Mouse (Mus musculus): Measurements from ENCODE around the gene Cuedc1. TPM values are rescaled to one million over a fixed set of nuclear protein-coding genes. Genes with fewer than 3 reads are reported as not detected.

The Cuedc1 gene
- polyA plus RNA-seq, 1 experiment from 2014 or later: 3.4 TPM

DNA sequence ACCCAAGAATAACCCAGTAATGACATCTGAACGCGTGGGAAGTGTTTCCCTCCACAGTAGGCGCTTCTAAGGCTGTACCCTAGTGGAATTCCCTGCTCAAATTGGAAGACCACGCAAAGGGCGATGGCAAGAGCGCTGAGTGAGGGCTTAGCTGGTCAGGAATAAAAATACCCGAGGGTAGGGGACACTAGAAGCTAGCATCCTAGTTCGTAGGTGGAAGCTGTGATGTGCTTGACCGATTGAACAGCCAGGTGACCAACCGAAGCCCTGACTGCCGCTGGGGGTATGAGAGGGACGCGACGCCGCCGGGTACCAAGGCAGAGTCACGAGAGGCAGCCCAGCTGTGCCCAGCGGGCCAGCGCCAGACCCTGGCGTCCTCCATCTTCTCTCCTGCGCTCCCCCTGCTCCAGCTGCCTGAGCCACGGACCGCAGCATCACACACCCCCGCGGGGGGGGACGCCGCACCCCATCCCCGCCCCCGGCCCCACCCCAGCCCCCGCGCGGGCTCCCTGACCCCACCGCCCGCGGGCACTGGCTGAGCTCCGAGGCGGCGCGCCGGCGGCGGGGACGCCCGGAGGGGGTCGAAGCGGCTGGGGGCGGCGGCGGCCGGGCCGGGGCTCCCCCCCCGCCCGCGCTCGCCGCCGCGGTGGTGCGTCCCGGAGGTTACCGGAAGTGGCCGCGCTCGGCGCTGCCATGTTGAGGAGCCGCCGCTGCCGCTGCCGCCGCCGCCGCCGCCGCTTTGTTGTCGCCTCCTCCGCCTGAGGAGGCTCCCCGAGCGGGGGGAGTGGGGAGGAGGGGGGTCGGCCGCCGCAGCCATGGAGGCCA, 30.1 kb upstream of the Cuedc1 start, which contains the start of gene Vezf1:
Gene Vezf1, plus strand, starts transcription at position 694 of the 825 bp plus-strand sequence.
- peak; percentile 84 for ATAC-seq
- Histone ChIP-seq H3K4me2 (peak within 1 kb of the TSS; percentile 91), H3K4me3 (peak within 1 kb of the TSS; percentile 95), H3K27me3 (replicated peaks) (no peaks in the 10 kb centered on the region), H3K9me3 (replicated peaks) (no peaks in the 10 kb centered on the region), H3K9ac (peak within 1 kb of the TSS; percentile 91), H3K36me3 (peaks cover under 1% of the 10 kb centered on the region; the same call in 1 of the 2 replicates), H3K27ac (peak within 1 kb of the TSS; percentile 94), H3K4me1 (peaks cover 45% of the 10 kb centered on the region)
- under 1% methylated on average over 39 of the region's 81 CpGs for WGBS (ENCODE audit: insufficient replicate concordance)

- WGBS (ENCODE audit: insufficient replicate concordance): 2% methylated on average over 79 of the region's 92 CpGs
- Histone ChIP-seq H3K4me3 (peak overlapping the region; percentile 95), H3K9ac (peak overlapping the region; percentile 91), H3K4me2 (peak overlapping the region; percentile 91), H3K36me3 (peaks cover 9% of the 10 kb centered on the region), H3K27ac (peak overlapping the region; percentile 94), H3K4me1 (peaks cover 53% of the 10 kb centered on the region), H3K9me3 (replicated peaks) (no peaks in the 10 kb centered on the region), H3K27me3 (replicated peaks) (no peaks in the 10 kb centered on the region)
- ATAC-seq: peak; percentile 83
Measured at GRCm38 (mm10) chr11:88068411-88069245, 29.2 kb upstream of the Cuedc1 start.

DNA sequence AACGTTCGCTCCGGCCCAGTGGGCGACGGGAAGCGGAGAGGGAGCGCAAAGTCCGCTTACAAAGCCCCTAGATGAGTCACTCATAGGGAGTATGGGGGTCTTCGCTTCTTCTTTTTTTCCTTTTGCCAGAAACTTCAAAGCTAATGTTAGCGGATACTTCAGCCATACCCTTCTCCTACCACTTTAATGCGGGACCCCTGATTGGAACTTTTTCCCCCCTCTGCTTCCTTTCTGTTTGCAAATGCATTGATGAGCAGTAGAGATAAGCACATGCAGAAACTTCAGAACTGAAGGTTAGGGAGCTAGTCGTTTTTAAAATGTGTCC, 28.6 kb upstream of the Cuedc1 start:
- Histone ChIP-seq H3K36me3 (peaks cover 15% of the 10 kb centered on the region), H3K4me3 (peak overlapping the region; percentile 95), H3K4me2 (peak overlapping the region; percentile 91), H3K27me3 (replicated peaks) (no peaks in the 10 kb centered on the region), H3K27ac (peak overlapping the region; percentile 94), H3K4me1 (peaks cover 54% of the 10 kb centered on the region), H3K9ac (peak overlapping the region; percentile 91), H3K9me3 (replicated peaks) (no peaks in the 10 kb centered on the region)
- ATAC-seq: no peak
- under 1% methylated on average over 12 of the region's 12 CpGs for WGBS (ENCODE audit: insufficient replicate concordance)

GRCm38 (mm10) chr11:88070392-88070791, 27.5 kb upstream of the Cuedc1 start:
- no peak overlapping the region for H3K27ac ChIP-seq
- peaks cover 26% of the 10 kb centered on the region for H3K36me3 ChIP-seq
- peak overlapping the region; percentile 15; the same call in 1 of the 2 replicates for H3K4me3 ChIP-seq
- no peak for ATAC-seq
- H3K9ac ChIP-seq: no peak overlapping the region; the same call in 1 of the 2 replicates
- H3K4me1 ChIP-seq: peaks cover 54% of the 10 kb centered on the region
- no peaks in the 10 kb centered on the region for H3K27me3 ChIP-seq (replicated peaks)
- peak overlapping the region; percentile 91 for H3K4me2 ChIP-seq
- H3K9me3 ChIP-seq (replicated peaks): no peaks in the 10 kb centered on the region
- 53% methylated on average over 4 of the region's 4 CpGs for WGBS (ENCODE audit: insufficient replicate concordance)

GRCm38 (mm10) chr11:88071113-88071512, 26.7 kb upstream of the Cuedc1 start:
- H3K4me1 ChIP-seq: peaks cover 54% of the 10 kb centered on the region
- 80% methylated on average over 5 of the region's 5 CpGs for WGBS (ENCODE audit: insufficient replicate concordance)

DNA sequence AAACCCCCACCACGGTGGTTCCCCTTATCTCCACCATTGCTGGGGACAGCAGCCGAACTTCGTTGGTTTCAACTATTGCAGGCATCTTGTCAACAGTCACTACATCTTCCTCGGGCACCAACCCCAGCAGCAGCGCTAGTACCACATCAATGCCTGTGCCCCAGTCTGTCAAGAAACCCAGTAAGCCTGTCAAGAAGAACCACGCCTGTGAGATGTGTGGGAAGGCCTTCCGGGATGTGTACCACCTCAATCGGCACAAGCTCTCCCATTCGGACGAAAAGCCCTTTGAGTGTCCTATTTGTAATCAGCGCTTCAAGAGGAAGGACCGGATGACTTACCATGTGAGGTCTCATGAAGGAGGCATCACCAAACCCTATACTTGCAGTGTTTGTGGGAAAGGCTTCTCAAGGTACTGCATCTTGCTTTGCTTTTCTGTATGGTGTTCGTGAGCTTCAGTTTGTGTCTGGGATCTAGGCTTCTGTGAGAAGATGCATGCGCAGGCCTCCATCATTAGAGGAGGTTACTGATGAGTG, 24.4 kb upstream of the Cuedc1 start:
- Histone ChIP-seq H3K27me3 (replicated peaks) (no peaks in the 10 kb centered on the region), H3K9ac (no peak overlapping the region), H3K4me3 (no peak overlapping the region), H3K4me2 (no peak overlapping the region), H3K27ac (no peak overlapping the region), H3K36me3 (peaks cover 54% of the 10 kb centered on the region), H3K9me3 (replicated peaks) (no peaks in the 10 kb centered on the region), H3K4me1 (peaks cover 49% of the 10 kb centered on the region)
- no peak for ATAC-seq
- WGBS (ENCODE audit: insufficient replicate concordance): 68% methylated on average over 14 of the region's 14 CpGs

More at GRCm38 (mm10) chr11:88071113-88071512, 26.7 kb upstream of the Cuedc1 start:
- peaks cover 33% of the 10 kb centered on the region for H3K36me3 ChIP-seq
- no peak overlapping the region for H3K27ac ChIP-seq
- H3K4me3 ChIP-seq: no peak overlapping the region
- no peak overlapping the region for H3K9ac ChIP-seq
- H3K4me2 ChIP-seq: peak overlapping the region; percentile 91
- no peaks in the 10 kb centered on the region for H3K9me3 ChIP-seq (replicated peaks)
- ATAC-seq: no peak
- H3K27me3 ChIP-seq (replicated peaks): no peaks in the 10 kb centered on the region

DNA sequence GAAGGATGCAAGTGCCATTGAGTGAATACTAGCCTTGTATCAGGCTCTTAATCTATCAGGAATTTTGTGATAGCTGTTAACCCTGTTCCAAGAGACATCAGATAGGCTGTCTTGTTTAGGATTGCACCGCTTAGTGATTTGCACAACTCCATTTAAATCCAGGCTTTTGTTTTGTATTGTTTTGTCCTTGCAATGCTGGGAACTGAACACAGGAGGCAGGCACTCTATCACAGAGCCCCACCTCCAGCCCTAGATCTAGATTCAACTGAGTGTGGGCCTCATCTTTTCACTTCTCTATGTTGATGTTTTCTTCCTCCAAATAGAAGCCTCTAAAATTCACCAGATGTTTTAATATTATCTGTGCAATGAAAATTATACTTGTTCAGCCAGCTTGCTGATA, 22.2 kb upstream of the Cuedc1 start:
- H3K27me3 ChIP-seq (replicated peaks): no peaks in the 10 kb centered on the region
- no peak for ATAC-seq
- H3K27ac ChIP-seq: no peak overlapping the region
- peaks cover 32% of the 10 kb centered on the region for H3K4me1 ChIP-seq
- no peak overlapping the region for H3K4me2 ChIP-seq
- 76% methylated on average over 1 of the region's 1 CpGs for WGBS (ENCODE audit: insufficient replicate concordance)
- peaks cover 77% of the 10 kb centered on the region for H3K36me3 ChIP-seq
- H3K4me3 ChIP-seq: no peak overlapping the region
- H3K9me3 ChIP-seq (replicated peaks): no peaks in the 10 kb centered on the region
- no peak overlapping the region for H3K9ac ChIP-seq

GRCm38 (mm10) chr11:88076394-88076793, 21.5 kb upstream of the Cuedc1 start:
- WGBS (ENCODE audit: insufficient replicate concordance): 54% methylated on average over 1 of the region's 1 CpGs
- Histone ChIP-seq H3K4me3 (no peak overlapping the region), H3K9me3 (replicated peaks) (no peaks in the 10 kb centered on the region), H3K27ac (no peak overlapping the region), H3K36me3 (peaks cover 84% of the 10 kb centered on the region), H3K27me3 (replicated peaks) (no peaks in the 10 kb centered on the region), H3K4me1 (peaks cover 25% of the 10 kb centered on the region), H3K9ac (no peak overlapping the region), H3K4me2 (no peak overlapping the region)
- no peak for ATAC-seq

DNA sequence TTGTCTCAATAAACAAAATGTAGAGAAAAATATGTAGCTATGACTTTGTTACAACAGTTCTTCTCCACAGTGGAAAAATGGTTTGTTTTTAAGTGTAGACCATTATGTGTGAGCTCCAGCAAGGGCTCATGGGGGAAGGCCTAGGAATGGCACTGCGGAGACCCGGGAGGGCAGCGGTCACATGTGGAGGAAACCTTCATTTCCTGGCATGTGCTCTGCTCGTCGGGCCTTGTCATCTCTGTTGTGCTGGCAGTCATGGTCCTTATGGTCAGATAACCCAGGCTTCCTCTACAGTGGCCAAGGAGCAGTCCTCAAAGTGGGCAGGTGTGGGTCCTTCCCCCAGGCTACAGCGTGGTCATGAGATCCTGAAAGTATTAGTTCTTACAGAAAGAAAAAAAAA, 14.2 kb upstream of the Cuedc1 start:
- Histone ChIP-seq H3K36me3 (peaks cover 54% of the 10 kb centered on the region), H3K4me3 (no peak overlapping the region), H3K9ac (no peak overlapping the region), H3K9me3 (replicated peaks) (no peaks in the 10 kb centered on the region), H3K27ac (no peak overlapping the region), H3K4me2 (no peak overlapping the region), H3K4me1 (peaks cover 17% of the 10 kb centered on the region), H3K27me3 (replicated peaks) (peaks cover 3% of the 10 kb centered on the region; the same call in 1 of the 2 replicates)
- no peak for ATAC-seq
- 31% methylated on average over 6 of the region's 6 CpGs for WGBS (ENCODE audit: insufficient replicate concordance)

GRCm38 (mm10) chr11:88086737-88087627, 10.9 kb upstream of the Cuedc1 start:
- WGBS (ENCODE audit: insufficient replicate concordance): 8% methylated on average over 25 of the region's 25 CpGs
- peaks cover 24% of the 10 kb centered on the region for H3K27me3 ChIP-seq (replicated peaks)
- peaks cover 17% of the 10 kb centered on the region for H3K4me1 ChIP-seq
- peak overlapping the region; percentile 56 for H3K4me2 ChIP-seq
- no peaks in the 10 kb centered on the region for H3K9me3 ChIP-seq (replicated peaks)
- ATAC-seq: peak; percentile 89
- H3K4me3 ChIP-seq: peak overlapping the region; percentile 18
- H3K36me3 ChIP-seq: peaks cover 21% of the 10 kb centered on the region
- H3K9ac ChIP-seq: no peak overlapping the region
- H3K27ac ChIP-seq: no peak overlapping the region

GRCm38 (mm10) chr11:88089150-88089549, 8.7 kb upstream of the Cuedc1 start:
- Histone ChIP-seq H3K4me1 (peaks cover 17% of the 10 kb centered on the region), H3K27ac (no peak overlapping the region), H3K9ac (no peak overlapping the region), H3K4me3 (no peak overlapping the region), H3K4me2 (no peak overlapping the region), H3K9me3 (replicated peaks) (no peaks in the 10 kb centered on the region), H3K36me3 (peaks cover 3% of the 10 kb centered on the region; the same call in 1 of the 2 replicates), H3K27me3 (replicated peaks) (peaks cover 43% of the 10 kb centered on the region)
- WGBS (ENCODE audit: insufficient replicate concordance): 41% methylated on average over 5 of the region's 5 CpGs
- no peak for ATAC-seq
